Mouse (Mus musculus) adrenal gland, postnatal 36 days (tissue): ENCODE results near the gene Iqub. TPM values are rescaled to one million over a fixed set of nuclear protein-coding genes. Genes with fewer than 3 reads are reported as not detected.

ENCODE experiments used
- DNase-seq, 2 experiments: peaks; one replicate each; pipeline ENCODE4 v3.0.0; 2021; ENCODE audit warnings: mixed read lengths in 1 of 2
- long read RNA-seq, 2 experiments: library from polyadenylated mRNA; stranded (forward); transcript quantifications; one replicate each; pipeline ENCODE4 v2.0.0; 2021; ENCODE audit warnings: borderline sequencing depth in 2 of 2
- total RNA-seq, 2 experiments: library from RNA; stranded (reverse); gene quantifications; 2 replicates each; pipeline ENCODE4 v1.2.3; 2021

Iqub gene
- total RNA-seq, result under 1 TPM; 0.13 to 0.20 TPM
- long read RNA-seq, experiment 1, result 0 reads
- long read RNA-seq, experiment 2, result 0 reads

DNA sequence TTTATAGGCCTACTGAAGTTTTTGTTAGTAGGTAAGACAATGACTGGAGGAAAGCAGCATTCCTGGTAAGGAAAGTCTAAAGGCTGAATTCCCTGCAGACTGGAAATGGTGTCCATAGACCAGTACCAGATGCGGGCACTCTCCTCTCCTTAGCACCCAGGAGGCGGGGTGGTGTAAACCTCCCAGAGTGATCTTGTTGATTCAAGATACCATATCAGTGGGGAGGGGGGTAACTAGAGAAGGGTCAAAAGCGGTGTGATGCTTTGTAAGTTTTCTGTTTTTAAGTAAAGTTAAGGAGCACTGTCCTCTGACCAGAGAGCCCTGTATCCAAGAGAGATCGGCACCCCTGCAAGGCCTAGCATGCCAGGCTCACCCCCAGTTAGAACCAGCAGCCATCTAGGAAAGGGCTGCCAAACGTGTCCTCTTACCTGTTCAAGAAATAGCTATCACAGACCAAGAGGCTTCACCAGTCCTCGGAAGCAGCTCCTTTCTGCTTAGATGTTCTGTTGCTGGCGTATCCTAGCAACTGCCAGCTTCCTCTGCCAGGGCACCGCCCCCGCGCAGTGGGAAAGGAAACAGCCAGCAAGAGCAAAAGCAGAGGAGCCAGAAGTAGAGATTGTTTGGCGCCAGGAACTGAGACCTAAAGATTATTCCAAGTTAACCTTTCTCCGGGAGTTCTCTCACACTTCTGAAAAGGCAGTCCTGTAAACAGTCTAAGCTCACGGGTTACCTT lies at the start of gene Iqub:
TSS of gene Iqub (minus strand) at position 516 of the 733 bp plus-strand sequence.
- peak; percentile 70 to 74 for DNase-seq

- no peak for DNase-seq
Measured at GRCm38 (mm10) chr6:24564081-24564480, 49.2 kb upstream of the Iqub start.

GRCm38 (mm10) chr6:24555488-24555887 lies 40.6 kb upstream of the Iqub start:
- DNase-seq, result no peak

DNA sequence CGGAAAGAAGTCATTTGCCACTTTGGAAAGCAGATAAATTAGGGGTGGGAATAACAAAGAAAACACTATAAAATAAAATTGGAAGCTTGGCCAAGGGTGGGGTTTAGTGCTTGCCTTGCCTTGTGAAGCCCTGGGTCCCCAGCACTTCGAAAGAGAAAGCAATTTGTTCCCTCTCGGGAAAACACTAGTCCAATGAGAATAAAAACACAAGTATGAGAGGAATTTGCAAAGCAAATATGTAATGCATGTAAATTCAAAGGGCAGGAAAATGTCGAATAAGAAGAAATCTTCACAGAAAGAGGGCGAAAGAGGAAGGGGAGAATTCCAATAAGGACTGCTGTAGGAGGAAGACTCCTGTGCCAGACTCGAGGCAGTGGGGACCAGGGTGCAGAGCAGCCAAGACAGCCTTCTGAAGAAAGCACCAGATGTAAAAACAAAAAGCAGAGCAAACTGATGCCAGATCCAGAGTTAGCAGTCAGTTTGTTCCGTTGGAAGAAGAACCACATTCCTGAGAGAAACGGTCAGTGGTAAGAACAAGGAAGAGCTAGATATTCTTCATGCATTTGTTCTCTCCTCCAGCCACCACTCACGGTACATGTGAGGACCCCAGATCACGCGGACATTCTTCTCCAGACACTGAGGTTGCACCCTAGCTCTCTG lies 39.7 kb upstream of the Iqub start:
- no peak for DNase-seq

- DNase-seq, result no peak
Measured at GRCm38 (mm10) chr6:24552046-24552445, 37.2 kb upstream of the Iqub start.

DNA sequence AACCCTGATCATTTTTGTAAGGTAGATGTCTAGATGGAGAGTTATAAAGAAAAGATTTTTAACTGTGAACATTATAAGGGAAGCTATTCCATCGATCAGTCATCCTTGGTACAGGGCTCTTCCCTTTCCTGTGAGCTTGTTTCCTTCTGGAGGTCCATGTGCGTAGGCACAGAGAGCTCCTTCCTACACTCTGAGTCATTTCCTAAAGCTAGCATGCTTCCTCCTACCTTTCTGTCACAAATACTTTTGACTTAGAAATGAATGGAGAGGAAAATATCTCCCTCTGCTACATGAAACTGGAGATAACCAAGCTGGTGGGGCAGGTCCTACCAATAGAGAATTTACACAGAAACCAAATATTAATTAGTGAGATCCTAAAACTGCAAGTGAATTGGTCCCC lies 34.9 kb upstream of the Iqub start:
- no peak for DNase-seq

DNA sequence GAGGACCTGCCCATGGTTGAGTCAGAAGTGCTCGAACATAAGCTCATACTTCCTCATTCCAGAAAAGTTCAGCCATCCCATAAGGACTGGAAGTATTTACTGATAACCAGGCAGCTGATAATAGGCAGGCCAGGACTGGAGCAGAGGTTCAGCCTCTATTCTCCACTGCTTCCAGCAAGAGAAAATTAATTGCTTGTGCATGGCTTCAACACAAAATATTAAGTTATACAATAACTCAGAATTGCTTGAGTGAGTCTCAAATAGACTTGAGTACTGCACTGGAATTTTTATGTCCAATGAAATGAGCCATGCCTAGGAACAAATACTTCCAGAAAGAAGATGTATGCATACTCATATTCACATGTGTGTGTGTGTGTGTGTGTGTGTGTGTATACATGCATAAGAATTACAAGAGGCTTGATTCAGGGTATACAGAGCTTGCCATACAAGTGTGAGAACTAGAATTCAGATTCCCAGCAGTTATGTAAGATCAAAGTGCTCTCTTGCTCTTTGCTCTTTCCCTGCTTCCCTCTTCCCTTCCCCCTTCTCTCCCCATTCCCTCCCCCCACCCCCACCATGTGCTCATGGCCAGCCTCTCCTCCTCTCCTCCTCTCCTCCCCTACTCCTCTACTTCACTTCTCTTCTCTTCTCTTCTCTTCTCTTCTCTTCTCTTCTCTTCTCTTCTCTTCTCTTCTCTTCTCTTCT lies 32.0 kb upstream of the Iqub start:
- no peak for DNase-seq

GRCm38 (mm10) chr6:24543119-24543591 lies 28.3 kb upstream of the Iqub start:
- DNase-seq, result no peak

- no peak for DNase-seq
Measured at GRCm38 (mm10) chr6:24542393-24542792, 27.5 kb upstream of the Iqub start.

DNA sequence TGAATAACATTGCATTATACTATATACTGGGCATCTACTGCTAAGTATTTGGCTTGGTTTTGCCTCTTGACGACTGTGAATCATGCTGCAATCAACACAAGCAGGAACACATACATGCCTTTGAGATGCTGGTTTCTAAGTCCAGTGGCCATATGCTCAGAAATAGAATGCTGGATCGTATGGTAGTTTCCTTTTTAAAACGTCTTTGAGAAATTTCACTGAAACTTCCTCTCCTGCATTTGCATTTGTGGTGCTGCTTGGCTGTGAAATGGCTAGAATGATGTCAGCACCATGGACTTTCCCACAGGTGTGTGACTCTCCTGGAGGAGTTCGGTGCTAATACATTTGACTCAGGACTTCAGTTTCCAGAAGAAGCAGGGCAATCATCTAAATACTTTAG lies 25.2 kb upstream of the Iqub start:
- DNase-seq, result no peak

DNA sequence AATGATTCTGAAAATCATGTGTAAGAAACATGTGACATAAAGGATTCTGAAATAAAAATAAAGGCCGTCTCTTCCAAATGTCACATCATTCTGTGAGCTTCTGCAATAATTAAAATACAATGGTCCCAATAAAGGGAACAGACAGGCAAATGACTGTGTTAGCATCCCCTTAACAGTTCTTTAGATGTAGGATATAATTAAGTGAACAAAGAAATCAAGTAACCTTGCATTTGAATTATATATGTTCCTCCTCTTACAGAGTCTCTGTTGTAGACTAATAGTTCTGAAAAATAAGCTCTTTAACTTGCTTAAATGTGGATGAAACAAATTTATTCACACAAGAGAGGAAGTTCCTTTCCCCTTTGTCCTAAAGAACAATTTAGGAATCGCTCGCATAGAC lies 23.6 kb upstream of the Iqub start:
- no peak for DNase-seq

DNA sequence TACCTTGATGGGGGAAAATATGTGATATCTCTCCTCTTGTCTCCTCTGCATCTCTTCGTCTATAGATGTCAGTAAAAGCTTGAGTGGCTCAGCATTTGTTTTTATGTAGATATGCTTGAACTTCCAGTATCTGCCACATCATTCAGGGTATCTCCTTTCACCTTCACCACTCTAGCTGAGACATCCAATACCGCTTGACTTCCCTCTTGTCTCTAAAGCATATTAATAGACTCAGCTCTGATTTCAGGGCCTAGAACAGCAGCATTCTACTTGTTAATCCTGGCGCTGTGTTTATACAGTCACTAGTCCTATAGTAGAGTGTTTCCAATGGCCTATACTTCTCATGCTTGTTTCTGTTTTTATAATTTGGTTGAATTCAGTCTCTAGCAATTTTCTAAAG lies 17.9 kb upstream of the Iqub start:
- DNase-seq, result no peak

- no peak for DNase-seq
Measured at GRCm38 (mm10) chr6:24530711-24531420, 16.0 kb upstream of the Iqub start.

DNA sequence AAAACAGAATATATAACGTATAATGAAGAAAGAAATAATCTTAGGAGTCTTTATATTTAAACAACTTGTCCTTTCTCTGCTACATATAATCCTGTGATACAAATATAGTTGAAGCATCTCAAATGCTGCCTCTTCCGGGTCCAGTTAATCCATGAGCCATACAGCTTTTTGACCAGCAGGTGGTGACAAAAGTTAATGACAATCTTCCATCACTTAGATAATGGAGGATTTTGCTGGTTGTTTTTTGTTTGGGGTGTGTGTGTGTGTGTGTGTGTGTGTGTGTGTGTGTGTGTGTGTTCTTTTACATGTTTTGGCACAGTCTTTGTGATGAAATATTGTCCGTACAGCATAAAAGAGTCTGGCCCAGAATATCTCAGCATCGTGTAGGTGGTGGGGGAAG lies 15.3 kb upstream of the Iqub start:
- DNase-seq, result peak in 1 of 2 experiments; percentile 61

DNA sequence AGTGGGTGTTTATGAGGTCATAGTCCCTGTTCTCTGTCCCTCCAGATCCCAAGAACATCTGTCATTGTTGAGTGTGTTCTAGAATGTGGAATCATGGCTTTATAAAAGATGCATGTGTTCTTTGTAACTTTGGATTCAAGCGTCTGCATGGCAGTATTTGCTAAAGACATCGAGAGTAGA lies 13.1 kb upstream of the Iqub start, which contains the start of gene Asb15:
TSS of gene Asb15 (plus strand) at position 81 of the 180 bp plus-strand sequence.
- no peak for DNase-seq

DNA sequence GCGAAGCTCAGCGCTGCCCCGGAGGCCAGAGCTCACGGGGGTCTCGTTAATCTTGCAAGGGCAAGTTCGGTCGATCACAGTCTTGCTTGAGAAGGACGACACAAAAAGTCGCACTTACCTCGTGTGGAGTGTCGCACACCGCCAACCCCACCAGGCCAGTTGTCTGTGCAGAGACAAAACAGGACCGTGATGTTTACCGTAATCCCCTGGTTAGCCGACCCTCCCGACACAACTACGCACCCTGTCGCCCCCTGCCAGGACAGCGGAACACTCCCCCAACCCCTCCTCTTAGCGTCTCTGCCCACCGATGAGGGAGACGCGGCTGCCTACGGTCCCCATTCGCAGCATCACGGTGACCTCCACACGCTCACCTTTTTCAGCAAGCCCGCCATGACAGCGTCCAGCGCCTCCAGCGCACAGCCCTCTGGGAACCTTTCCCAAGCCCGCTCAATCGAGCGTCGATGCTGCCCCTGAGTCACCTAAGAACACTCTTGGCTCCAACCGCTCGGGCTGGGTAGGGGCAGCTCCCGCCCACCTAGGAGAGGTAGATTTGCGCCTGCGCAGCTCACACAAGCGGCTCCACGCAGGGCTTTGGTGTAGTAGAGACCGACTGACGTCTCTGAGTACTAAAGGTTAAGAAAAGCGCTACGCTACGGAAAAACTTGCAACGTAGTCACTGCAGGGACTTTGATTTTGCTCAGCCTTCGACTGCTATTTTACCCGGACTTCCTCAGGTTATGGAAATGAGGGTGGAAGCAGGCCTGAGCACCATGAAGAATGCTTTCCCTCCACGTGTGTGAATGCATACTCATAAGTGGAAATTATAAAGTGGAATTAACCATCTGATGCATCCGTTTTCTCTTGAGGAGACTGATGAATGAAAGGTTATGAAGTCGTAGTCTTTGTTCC lies 12.5 kb upstream of the Iqub start, which contains the start of gene Ndufa5:
TSS of gene Ndufa5 (minus strand) at position 859 of the 909 bp plus-strand sequence.
- DNase-seq, result peak; percentile 95 to 96

- DNase-seq, result no peak
Measured at GRCm38 (mm10) chr6:24525705-24526104, 10.8 kb upstream of the Iqub start.

DNA sequence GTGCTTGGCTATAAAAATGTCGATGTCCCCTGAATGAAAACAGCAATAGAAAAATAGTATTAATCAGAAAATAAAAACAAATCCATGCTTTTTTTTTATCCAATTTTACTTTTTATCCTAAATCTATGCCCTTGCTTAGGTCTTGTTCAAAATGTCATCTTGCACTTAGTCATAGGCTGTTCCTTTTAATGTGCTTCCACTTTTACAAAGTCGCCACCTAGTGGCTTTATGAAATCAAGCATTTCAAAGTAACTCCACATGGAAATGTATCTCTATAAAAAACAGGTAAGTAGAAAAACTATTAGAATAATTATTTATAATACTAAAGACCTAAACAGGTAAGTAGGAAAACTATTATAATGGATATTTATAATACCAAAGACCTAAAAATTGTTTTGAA lies 1.3 kb upstream of the Iqub start:
- no peak for DNase-seq

DNA sequence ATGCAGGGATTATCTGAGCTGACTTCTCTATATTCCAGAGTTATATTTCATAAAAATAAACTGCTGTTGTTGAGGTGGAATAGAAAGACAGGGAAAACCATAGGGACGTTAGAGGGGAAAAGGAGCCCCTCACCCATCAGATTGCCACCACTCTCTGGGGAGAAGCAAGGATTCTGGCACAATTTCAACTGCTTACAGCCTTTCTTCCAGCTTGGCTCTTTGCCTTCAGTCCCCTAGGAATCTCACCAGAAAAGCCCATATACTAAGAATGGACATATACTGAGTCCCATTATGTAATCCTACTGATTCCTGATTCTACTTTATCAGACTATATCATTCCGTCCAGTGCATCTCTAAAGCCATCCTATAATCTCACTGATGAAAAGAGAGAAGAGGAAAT lies 10.7 kb downstream of the Iqub start:
- no peak for DNase-seq

GRCm38 (mm10) chr6:24490341-24490740 lies 24.5 kb downstream of the Iqub start:
- DNase-seq, result no peak

DNA sequence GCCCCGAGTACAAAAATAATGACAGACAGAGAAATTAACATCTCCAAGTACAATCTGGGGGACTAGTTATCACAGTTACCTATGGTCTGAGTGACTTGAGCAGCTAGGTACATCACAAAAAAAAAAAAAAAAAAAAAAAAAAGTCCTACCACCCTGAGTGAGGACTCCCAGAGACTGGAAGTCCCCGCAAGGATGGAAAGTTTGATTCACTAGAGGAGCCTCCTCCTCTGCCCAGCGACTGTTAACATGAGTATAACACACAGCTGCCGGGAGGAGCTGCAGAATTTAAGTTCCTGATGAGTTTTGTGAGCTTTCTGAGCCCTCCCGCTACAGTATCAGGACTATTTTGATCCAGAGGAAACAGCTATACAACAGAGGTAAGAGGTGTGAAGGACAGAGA lies 28.3 kb downstream of the Iqub start:
- DNase-seq, result no peak
